Mouse (Mus musculus) midbrain, embryonic 12.5 days (tissue): ENCODE results near the gene Zfp263. TPM values are rescaled to one million over a fixed set of nuclear protein-coding genes. Genes with fewer than 3 reads are reported as not detected.

Source experiments
- ATAC-seq: fragments of 200-750 bp; cut with Nextera tagmentation; 2 replicates; pipeline ENCODE4 v1.8.0; 2017; ENCODE audit warnings: low read depth, moderate TSS enrichment, moderate library complexity; ENCODE audit not compliant: low FRiP score
- H3K27ac ChIP-seq: fragments of 300-500 bp; sonication (generic); replicated peaks from 2 replicates; pipeline ENCODE4 v1.5.1; 2016; ENCODE audit warnings: mild to moderate bottlenecking
- H3K27me3 ChIP-seq: fragments of 300-500 bp; sonication (generic); 2 replicates; pipeline ENCODE4 v1.6.1; 2016; ENCODE audit warnings: mild to moderate bottlenecking
- H3K36me3 ChIP-seq: fragments of 300-500 bp; sonication (generic); 2 replicates; pipeline ENCODE4 v1.6.1; 2016
- H3K4me1 ChIP-seq: fragments of 300-500 bp; sonication (generic); 2 replicates; pipeline ENCODE4 v1.6.1; 2016
- H3K4me2 ChIP-seq: fragments of 300-500 bp; sonication (generic); replicated peaks from 2 replicates; pipeline ENCODE4 v1.6.1; 2016; ENCODE audit warnings: mild to moderate bottlenecking, moderate library complexity
- H3K4me3 ChIP-seq: fragments of 300-500 bp; sonication (generic); 2 replicates; pipeline ENCODE4 v1.5.1; 2016; ENCODE audit warnings: mild to moderate bottlenecking
- H3K9ac ChIP-seq: fragments of 300-500 bp; sonication (generic); replicated peaks from 2 replicates; pipeline ENCODE4 v1.6.1; 2016; ENCODE audit warnings: mild to moderate bottlenecking, moderate library complexity
- H3K9me3 ChIP-seq: fragments of 300-500 bp; sonication (generic); 2 replicates; pipeline ENCODE4 v1.6.1; 2016; ENCODE audit warnings: mild to moderate bottlenecking
- WGBS: fragments of 180-500 bp; shearing (Covaris S2); methylation state at CpG from one replicate; pipeline ENCODE4 v1.1.7; 2016; 5-methylcytosine and 5-hydroxymethylcytosine counted together
- polyA plus RNA-seq: library from polyadenylated mRNA; unstranded; fragments of >200 nt; fragmentation: Nextera tagmentation; extraction: Ambion mirVana; gene quantifications from 2 replicates; pipeline ENCODE4 v1.2.1, GENCODE M21; 2016

The Zfp263 gene
- polyA plus RNA-seq: 57.9 and 59.9 TPM in 2 replicates

DNA sequence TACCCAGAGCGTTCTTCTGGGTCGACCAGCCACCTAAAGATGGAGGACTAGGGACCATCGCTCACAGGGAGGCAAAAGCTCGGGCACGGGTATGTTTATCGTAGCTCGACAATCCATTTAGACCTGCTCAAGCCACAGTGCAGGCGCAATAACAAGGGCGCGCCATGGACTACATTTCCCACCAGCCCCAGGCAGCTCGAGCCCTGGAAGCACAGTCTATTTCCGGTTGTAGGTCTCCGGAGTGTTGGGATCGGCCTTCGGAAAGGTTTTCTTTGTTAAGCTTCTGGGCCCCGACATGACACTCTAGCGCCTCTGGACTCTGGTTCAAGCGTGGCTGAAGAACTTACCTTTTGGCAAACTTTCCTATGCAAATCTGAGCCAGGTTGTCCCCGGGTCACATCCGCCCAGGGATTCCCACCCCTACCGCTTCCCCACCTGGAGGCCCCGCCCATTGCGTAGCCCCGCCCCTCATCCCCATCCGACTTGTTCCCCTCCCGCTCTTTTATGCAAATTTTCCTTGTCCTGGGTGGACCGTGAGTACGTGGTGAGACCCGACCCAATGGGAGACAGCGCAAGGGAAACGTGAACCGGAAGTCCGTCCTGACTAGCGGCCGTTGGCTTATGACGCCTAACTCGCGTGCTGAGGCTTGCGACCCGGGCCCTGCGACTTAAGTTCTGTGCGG, at the start of gene Zfp263:
Gene Zfp263, plus strand, starts transcription at position 591 of the 683 bp plus-strand sequence.
- Histone ChIP-seq H3K9ac (peak within 1 kb of the TSS; percentile 87), H3K4me1 (peaks cover 22% of the 10 kb centered on the region), H3K4me2 (peak within 1 kb of the TSS; percentile 93), H3K9me3 (peaks cover 8% of the 10 kb centered on the region), H3K36me3 (peaks cover 24% of the 10 kb centered on the region), H3K27me3 (no peaks in the 10 kb centered on the region), H3K4me3 (peak within 1 kb of the TSS; percentile 84), H3K27ac (peak within 1 kb of the TSS; percentile 85)
- ATAC-seq: peak; percentile 98
- WGBS: under 1% methylated on average over 42 of the region's 42 CpGs

DNA sequence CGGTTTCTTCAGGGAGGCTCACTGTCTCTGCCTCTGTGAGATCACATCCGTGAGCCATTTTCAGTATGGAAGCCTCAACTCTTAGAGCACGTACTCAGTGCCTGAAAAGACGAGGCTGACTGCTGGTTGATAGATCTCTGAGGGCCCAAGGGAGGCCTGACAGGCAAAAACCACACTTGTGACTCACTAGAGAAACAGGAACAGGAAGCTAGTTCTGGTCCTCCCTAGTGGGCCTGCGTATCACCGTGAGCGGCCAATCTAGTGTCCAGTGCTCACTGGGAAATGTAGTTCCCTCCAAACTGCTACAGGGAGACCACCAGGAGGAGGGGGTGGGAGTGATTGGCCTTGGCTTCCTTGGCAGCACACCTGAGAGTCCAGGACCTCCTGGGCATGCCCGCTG, 44.6 kb upstream of the Zfp263 start:
- 86% methylated on average over 8 of the region's 8 CpGs for WGBS
- Histone ChIP-seq H3K4me3 (no peak overlapping the region), H3K4me2 (no peak overlapping the region), H3K27me3 (no peaks in the 10 kb centered on the region), H3K36me3 (no peaks in the 10 kb centered on the region), H3K9ac (no peak overlapping the region), H3K4me1 (no peaks in the 10 kb centered on the region), H3K27ac (no peak overlapping the region), H3K9me3 (peaks cover 7% of the 10 kb centered on the region; the same call in 1 of the 2 replicates)
- ATAC-seq: no peak

DNA sequence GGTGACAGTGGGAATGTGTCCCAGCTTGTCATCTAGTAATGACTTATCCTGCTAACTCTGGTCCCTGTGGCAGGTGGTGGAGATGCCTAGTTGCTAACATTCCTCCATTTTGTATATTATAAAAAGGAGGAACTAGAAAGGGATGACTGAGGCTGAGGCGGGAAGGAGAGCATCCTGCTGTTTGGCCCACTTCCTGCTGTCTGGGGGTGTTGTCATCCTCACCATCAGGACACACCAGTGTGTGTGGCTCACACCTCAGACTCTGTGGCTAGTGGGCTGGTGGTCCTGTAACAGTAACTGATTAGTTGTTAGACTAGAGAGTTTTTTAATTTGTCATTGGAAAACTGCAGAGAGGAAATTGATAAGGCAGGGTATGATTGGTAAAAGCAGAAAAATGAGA, 43.0 kb upstream of the Zfp263 start:
- no peak overlapping the region for H3K9ac ChIP-seq
- no peak for ATAC-seq
- H3K9me3 ChIP-seq: peaks cover 7% of the 10 kb centered on the region; the same call in 1 of the 2 replicates
- no peaks in the 10 kb centered on the region for H3K36me3 ChIP-seq
- no peak overlapping the region for H3K4me3 ChIP-seq
- no peak overlapping the region for H3K27ac ChIP-seq
- no peaks in the 10 kb centered on the region for H3K4me1 ChIP-seq
- H3K27me3 ChIP-seq: no peaks in the 10 kb centered on the region
- WGBS: 76% methylated on average over 1 of the region's 1 CpGs
- H3K4me2 ChIP-seq: no peak overlapping the region

DNA sequence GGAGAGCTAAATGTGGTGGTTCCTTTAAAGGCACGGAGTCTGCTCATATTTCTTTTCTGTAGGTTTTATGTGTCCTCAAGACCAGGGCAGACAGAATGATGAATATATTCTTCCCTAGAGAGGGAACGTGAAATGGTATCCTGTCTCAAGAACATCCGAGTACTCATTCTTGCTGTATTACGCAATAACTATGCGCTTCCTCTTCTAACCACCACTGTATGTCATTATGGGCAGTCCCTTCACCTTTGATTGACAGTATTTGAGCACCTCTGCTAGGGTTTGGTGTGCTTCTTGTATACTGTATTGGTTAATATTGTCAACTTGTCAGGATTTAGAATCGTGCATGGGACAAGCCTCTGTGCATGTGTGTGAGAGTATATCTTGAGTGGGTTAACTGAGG, 37.2 kb upstream of the Zfp263 start:
- no peak for ATAC-seq
- Histone ChIP-seq H3K9ac (no peak overlapping the region), H3K36me3 (no peaks in the 10 kb centered on the region), H3K4me2 (no peak overlapping the region), H3K27ac (no peak overlapping the region), H3K4me1 (no peaks in the 10 kb centered on the region), H3K9me3 (no peaks in the 10 kb centered on the region), H3K27me3 (no peaks in the 10 kb centered on the region), H3K4me3 (no peak overlapping the region)
- 93% methylated on average over 6 of the region's 6 CpGs for WGBS

DNA sequence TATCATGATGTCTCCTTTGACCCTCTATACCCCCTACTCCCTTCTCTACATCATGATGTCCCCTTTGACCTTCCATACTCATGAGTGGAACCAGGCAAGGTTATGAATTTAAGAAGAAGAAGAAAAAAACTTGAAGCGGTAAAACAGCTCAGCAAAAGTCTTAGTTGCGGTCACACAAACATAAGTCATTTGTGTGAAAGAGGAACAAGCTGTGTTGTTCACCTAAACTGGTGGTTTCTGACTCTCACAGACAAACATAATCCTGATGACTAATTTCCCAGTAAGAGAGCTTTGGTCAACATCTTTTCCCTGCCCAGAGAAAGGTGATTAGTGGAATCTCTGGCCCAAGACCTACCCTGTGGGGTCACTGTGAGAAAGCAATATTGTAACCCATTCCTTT, 29.2 kb upstream of the Zfp263 start:
- no peak overlapping the region for H3K4me3 ChIP-seq
- no peaks in the 10 kb centered on the region for H3K4me1 ChIP-seq
- no peaks in the 10 kb centered on the region for H3K9me3 ChIP-seq
- H3K4me2 ChIP-seq: no peak overlapping the region
- no peaks in the 10 kb centered on the region for H3K27me3 ChIP-seq
- 99% methylated on average over 2 of the region's 2 CpGs for WGBS
- no peak overlapping the region for H3K27ac ChIP-seq
- no peak overlapping the region for H3K9ac ChIP-seq
- H3K36me3 ChIP-seq: no peaks in the 10 kb centered on the region
- no peak for ATAC-seq

DNA sequence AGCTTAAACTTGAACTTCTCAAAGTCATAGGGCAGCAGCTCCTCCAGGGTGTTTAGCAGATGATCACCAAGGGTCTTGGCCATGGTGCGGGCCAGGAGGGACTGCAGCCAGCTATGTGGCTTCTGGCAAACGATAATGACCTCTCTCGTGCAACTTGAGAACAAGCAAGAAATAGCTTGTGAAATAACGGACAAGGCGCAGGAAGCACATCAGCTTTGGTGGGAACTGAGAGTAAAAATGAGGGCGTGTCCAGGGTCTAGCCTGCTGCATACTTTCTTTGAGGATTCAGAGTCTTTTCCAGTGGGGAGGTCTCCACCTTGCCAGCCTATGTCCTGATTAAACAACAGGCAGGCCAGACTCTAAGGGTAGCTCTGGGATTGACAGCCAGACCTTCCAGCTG, 25.9 kb upstream of the Zfp263 start, which contains the start of gene Mefv:
Gene Mefv, minus strand, starts transcription at position 118 of the 400 bp plus-strand sequence.
- H3K4me1 ChIP-seq: no peaks in the 10 kb centered on the region
- no peak for ATAC-seq
- no peak within 1 kb of the TSS for H3K27ac ChIP-seq
- WGBS: 94% methylated on average over 6 of the region's 6 CpGs
- H3K9me3 ChIP-seq: no peaks in the 10 kb centered on the region
- no peak within 1 kb of the TSS for H3K4me3 ChIP-seq
- no peaks in the 10 kb centered on the region for H3K27me3 ChIP-seq
- H3K36me3 ChIP-seq: no peaks in the 10 kb centered on the region
- H3K9ac ChIP-seq: no peak within 1 kb of the TSS
- no peak within 1 kb of the TSS for H3K4me2 ChIP-seq

DNA sequence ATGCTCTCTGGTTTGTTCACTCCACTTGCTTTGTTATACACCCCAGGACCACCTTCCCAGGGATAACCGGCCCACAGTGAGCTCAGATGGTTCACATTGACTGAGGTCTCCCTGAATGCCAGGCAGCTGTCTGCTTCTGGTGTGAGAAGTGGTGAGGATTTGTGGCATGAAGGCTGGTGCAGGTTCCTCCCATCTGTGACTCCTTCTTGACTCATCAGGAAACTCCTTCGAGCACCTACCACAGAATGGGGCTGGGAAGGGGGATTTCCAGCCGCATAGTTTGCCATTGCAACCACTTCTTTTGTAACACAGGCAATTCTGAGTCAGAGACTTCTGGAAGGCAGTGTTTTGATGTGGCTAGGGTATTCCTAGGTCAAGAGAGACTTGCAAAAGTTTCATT, 20.7 kb upstream of the Zfp263 start:
- no peaks in the 10 kb centered on the region for H3K4me1 ChIP-seq
- H3K4me3 ChIP-seq: no peak overlapping the region
- H3K9me3 ChIP-seq: no peaks in the 10 kb centered on the region
- no peak overlapping the region for H3K4me2 ChIP-seq
- ATAC-seq: no peak
- no peaks in the 10 kb centered on the region for H3K36me3 ChIP-seq
- H3K27me3 ChIP-seq: no peaks in the 10 kb centered on the region
- 84% methylated on average over 3 of the region's 3 CpGs for WGBS
- H3K9ac ChIP-seq: no peak overlapping the region
- no peak overlapping the region for H3K27ac ChIP-seq

DNA sequence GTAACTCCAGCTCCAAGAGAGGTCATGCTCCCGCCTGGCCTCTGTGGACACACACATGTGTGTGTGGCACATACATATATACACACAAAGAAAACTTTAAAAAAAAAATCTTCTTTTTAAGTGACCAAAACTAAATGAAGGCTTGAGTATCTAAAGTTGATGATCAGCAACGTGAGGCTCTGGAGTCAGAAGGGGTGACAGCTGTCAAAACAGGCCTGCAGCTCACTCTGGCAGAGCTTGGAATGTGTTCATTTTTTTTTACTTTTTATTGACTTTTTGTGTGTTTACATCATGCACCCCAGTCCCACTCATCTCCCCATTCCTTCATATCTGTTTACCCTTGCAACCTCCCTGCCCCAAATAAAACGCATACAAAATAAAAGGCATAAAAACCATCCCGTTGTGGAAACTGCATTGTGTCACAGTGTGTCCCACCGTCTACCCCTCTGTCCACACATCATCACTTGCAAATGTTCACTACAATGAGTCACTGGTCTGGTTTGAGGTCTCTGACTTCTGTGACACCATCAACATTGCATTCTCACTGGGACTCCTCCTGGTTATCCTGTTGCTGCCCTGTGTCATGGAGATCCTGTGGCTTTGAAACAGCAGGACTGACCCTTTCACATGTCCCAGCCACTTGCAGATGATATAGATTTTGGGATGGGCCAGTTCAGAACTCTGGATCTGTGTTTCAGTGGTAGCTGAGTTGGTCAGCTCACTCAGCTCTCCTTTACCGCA, 15.7 kb upstream of the Zfp263 start:
- ATAC-seq: no peak
- 87% methylated on average over 6 of the region's 6 CpGs for WGBS
- H3K9me3 ChIP-seq: no peaks in the 10 kb centered on the region

DNA sequence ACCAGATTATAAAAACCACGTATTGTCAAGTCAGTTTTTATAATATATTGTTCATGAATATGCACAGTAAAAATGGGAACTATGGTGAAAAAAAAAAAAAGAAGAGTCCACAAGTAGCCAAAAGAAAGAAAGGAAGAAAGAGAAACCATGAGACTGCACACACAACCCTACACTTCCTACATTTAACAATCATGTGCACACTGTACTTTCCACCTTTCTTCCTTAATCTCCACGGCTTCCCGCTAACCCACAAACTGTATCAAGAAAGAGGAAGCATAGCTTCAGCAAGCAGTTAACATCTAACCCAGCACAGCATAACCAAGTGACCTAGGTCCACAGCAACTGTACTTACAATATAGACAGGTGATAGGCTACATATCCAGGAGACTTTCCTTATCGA, 11.3 kb upstream of the Zfp263 start:
- 92% methylated on average over 4 of the region's 4 CpGs for WGBS
- no peak overlapping the region for H3K4me2 ChIP-seq
- no peaks in the 10 kb centered on the region for H3K27me3 ChIP-seq
- no peaks in the 10 kb centered on the region for H3K36me3 ChIP-seq
- no peak overlapping the region for H3K9ac ChIP-seq
- no peaks in the 10 kb centered on the region for H3K9me3 ChIP-seq
- H3K4me3 ChIP-seq: no peak overlapping the region
- no peaks in the 10 kb centered on the region for H3K4me1 ChIP-seq
- ATAC-seq: no peak
- no peak overlapping the region for H3K27ac ChIP-seq

More for the DNA sequence above, 15.7 kb upstream of the Zfp263 start:
- Histone ChIP-seq H3K9ac (no peak overlapping the region), H3K27me3 (no peaks in the 10 kb centered on the region), H3K27ac (no peak overlapping the region), H3K4me1 (no peaks in the 10 kb centered on the region), H3K36me3 (no peaks in the 10 kb centered on the region), H3K4me2 (no peak overlapping the region), H3K4me3 (no peak overlapping the region)

DNA sequence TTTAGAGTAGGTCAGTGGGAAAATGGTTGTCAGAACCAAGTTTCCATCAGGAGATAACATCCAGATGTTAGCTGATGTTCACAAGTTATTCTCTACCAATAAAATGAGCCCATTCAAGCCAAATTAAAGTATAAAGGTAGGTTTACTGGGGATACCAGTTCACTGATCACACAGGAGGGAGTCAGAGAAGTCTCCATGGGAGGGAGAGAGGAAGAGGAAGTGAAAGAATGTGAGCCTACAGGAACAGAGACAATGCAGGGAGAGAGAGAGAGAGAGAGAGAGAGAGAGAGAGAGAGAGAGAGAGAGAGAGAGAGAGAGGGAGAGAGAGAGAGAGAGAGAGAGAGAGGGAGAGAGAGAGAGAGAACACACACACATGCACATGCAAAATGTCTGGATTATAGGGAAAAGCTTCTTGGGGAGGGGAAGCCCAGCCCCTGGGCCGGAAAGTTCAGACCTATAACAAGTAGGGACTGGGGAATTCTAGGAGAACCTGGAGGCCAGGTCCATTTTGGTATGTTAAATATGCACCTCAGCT, 10.6 kb upstream of the Zfp263 start:
- Histone ChIP-seq H3K36me3 (no peaks in the 10 kb centered on the region), H3K27me3 (no peaks in the 10 kb centered on the region), H3K4me3 (no peak overlapping the region), H3K27ac (no peak overlapping the region), H3K9ac (no peak overlapping the region), H3K4me2 (no peak overlapping the region), H3K9me3 (no peaks in the 10 kb centered on the region), H3K4me1 (no peaks in the 10 kb centered on the region)
- whole genome bisulfite sequencing: 76% methylated on average over 1 of the region's 1 CpGs
- no peak for ATAC-seq

DNA sequence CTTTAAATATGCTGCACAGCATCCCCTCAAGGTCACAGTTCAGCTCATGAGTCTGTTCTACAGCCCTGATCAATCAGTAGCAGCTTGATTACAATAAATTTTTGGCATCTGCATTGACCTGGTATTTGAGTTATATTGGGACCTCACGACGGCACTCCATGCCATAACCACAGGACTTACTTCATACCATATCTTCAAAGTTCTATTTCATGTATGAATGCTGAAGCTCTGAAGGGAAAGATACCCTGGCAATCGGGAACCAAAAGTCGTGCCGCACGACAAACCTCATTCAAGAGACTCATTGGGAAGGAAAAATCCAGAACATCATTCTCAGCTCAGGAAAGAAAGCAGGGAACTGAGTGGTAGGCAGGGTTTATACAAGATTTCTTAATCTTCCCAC, 1.4 kb upstream of the Zfp263 start:
- peaks cover 22% of the 10 kb centered on the region for H3K4me1 ChIP-seq
- H3K36me3 ChIP-seq: peaks cover 14% of the 10 kb centered on the region
- no peak overlapping the region for H3K27ac ChIP-seq
- WGBS: 99% methylated on average over 6 of the region's 6 CpGs
- no peak overlapping the region; the same call in 1 of the 2 replicates for H3K4me3 ChIP-seq
- H3K4me2 ChIP-seq: no peak overlapping the region
- ATAC-seq: no peak
- H3K9me3 ChIP-seq: no peaks in the 10 kb centered on the region
- H3K9ac ChIP-seq: no peak overlapping the region
- H3K27me3 ChIP-seq: no peaks in the 10 kb centered on the region

DNA sequence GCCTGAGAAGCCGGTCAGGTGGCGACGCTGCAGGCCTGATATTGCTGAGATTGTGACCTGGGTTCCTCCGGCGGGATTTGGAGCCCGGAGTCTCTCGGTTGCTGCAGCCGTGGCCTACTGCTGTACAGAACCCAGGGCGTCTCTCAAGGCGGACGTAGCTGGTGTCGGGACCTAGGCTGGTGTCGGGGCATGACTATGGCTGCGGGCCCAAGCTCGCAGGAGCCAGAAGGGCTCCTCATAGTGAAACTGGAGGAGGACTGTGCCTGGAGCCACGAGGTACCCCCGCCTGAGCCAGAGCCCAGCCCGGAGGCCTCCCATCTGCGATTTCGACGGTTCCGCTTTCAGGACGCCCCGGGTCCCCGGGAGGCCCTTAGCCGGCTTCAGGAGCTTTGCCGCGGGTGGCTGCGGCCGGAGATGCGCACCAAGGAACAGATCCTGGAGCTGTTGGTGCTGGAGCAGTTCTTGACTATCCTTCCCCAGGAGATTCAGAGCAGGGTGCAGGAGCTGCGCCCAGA, 350 bp downstream of the Zfp263 start:
- Histone ChIP-seq H3K4me1 (peaks cover 22% of the 10 kb centered on the region), H3K4me2 (peak overlapping the region; percentile 93), H3K27me3 (no peaks in the 10 kb centered on the region), H3K9ac (peak overlapping the region; percentile 87), H3K4me3 (peak overlapping the region; percentile 84), H3K36me3 (peaks cover 30% of the 10 kb centered on the region), H3K9me3 (peaks cover 14% of the 10 kb centered on the region), H3K27ac (peak overlapping the region; percentile 85)
- ATAC-seq: no peak; the same call in 1 of the 2 replicates
- under 1% methylated on average over 32 of the region's 32 CpGs for WGBS
